Mouse (Mus musculus) yolk sac, embryonic 10.5 days (tissue): ENCODE data around the gene 1700012A03Rik.

ENCODE experiments used
- DNase-seq: peaks from one replicate; pipeline ENCODE4 v3.0.0-alpha.2; 2017; ENCODE audit warnings: low spot score

1700012A03Rik gene

DNA sequence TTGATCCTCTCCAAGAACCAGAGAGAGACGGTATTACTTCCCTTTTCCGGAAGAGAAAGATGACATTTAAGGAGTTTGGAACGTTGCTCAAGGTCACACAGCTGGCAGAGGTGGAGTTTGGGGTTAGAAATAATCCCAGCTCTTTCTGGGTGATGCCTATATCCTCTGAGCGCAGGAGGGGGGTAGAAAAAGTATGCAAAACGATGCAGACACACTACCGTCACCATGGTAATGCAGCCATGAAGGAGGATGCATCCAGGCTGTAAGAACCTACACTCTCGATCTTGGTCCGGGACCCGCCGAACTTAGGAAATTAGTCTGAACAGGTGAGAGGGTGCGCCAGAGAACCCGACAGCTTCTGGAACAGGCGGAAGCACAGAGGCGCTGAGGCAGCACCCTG, 43.3 kb downstream of the 1700012A03Rik start:
- no peak for DNase-seq

- DNase-seq = no peak
Observed at GRCm38 (mm10) chr6:32105547-32106275, 55.7 kb downstream of the 1700012A03Rik start.
